Mouse (Mus musculus): Measurements from ENCODE around the gene Ankdd1a. TPM values are rescaled to one million over a fixed set of nuclear protein-coding genes. Genes with fewer than 3 reads are reported as not detected.

Ankdd1a gene
- total and polyA plus RNA-seq, 3 experiments = 0.06 TPM; not detected in 2

DNA sequence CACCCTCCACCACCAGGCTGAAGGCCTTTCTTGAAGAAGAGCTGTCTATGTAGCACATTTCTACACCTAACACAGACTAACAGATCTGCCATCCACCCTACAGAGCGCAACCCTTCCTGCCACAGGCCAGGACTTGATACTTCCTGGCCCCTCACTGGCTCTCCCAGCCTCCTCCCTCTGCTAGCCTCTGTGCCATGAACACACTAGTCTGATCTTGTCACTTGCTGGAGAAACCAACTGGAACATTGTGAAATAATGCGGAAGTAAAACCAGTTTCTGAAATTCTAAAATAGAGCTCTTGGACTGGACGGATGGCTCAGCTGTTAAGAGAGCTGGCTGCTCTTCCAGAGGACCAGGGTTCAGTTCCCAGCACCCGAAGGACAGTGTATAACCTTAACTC lies 27.1 kb downstream of the Ankdd1a start:
- Histone ChIP-seq H3K4me3 (ENCODE audit: control insufficient read depth in 1 of 2, insufficient read depth in 1 of 2, low read depth in 2 of 2, low read length in 2 of 2) (no peak overlapping the region), H3K27me3 (ENCODE audit: control insufficient read depth in 1 of 2, insufficient read depth in 2 of 2, low read length in 2 of 2) (no peaks in the 10 kb centered on the region), H3K79me2 (ENCODE audit: control insufficient read depth, insufficient read depth, low read length, poor library complexity) (no peaks in the 10 kb centered on the region), H3K9ac (ENCODE audit: control insufficient read depth, low read depth, low read length, poor library complexity, severe bottlenecking) (no peak overlapping the region), H3K36me3 (ENCODE audit: control insufficient read depth in 1 of 2, insufficient read depth in 2 of 2, low read length in 2 of 2) (no peaks in the 10 kb centered on the region), H3K4me1 (ENCODE audit: control insufficient read depth in 1 of 2, insufficient read depth in 2 of 2, low read length in 2 of 2) (no peaks in the 10 kb centered on the region), H3K9me3 (replicated peaks; ENCODE audit: insufficient read depth, low read length) (no peaks in the 10 kb centered on the region), H3K27ac (ENCODE audit: control insufficient read depth, low read depth, low read length) (no peak overlapping the region)
- no peak for DNase-seq (ENCODE audit: low read depth, low spot score)
- TF ChIP-seq SIN3A (IDR thresholded peaks at IDR 0.05; ENCODE audit: low read length) (no peak), BHLHE40 (IDR thresholded peaks at IDR 0.05; ENCODE audit: borderline replicate concordance, low read depth, low read length) (no peak), KAT2A (conservative IDR thresholded peaks at IDR 0.05; ENCODE audit: low read depth, low read length) (no peak), MYB (IDR thresholded peaks at IDR 0.05; ENCODE audit: low read depth, low read length) (no peak), ZKSCAN1 (IDR thresholded peaks at IDR 0.05; ENCODE audit: low read depth, low read length) (no peak), EP300 (IDR thresholded peaks at IDR 0.05; ENCODE audit: low read depth in 1 of 2, low read length in 2 of 2) (no peak), HCFC1 (IDR thresholded peaks at IDR 0.05; ENCODE audit: low read depth, low read length) (no peak), JUND (IDR thresholded peaks at IDR 0.05; ENCODE audit: low read depth, low read length) (no peak), USF2 (IDR thresholded peaks at IDR 0.05; ENCODE audit: borderline replicate concordance in 1 of 2, insufficient read depth in 1 of 2, low read depth in 1 of 2, low read length in 2 of 2) (no peak), MYC (IDR thresholded peaks at IDR 0.05; ENCODE audit: low read depth, low read length) (no peak), RCOR1 (IDR thresholded peaks at IDR 0.05; ENCODE audit: low read depth, low read length) (no peak)

DNA sequence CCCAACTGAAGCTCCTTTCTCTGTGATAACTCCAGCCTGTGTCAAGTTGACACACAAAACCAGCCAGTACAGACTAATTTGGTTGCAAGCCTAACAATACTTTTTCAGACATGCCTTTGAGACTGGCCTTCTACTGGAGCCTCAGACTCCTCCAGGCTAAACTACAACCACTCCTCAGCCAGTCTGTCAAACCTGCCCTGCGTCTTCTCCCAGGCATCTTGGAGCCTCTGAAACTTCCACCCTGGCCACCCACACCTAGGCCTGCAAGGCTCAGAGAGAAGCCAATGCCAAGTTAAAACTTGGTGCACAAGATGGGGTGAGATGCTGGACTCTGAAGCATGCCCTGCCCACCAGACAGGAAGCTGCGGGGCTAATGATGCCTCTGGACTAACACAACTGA lies 27.6 kb downstream of the Ankdd1a start:
- no peak for DNase-seq (ENCODE audit: low read depth, low spot score)
- H3K27me3 ChIP-seq (ENCODE audit: control insufficient read depth in 1 of 2, insufficient read depth in 2 of 2, low read length in 2 of 2) = no peaks in the 10 kb centered on the region
- H3K9me3 ChIP-seq (replicated peaks; ENCODE audit: insufficient read depth, low read length) = no peaks in the 10 kb centered on the region
- no peaks in the 10 kb centered on the region for H3K79me2 ChIP-seq (ENCODE audit: control insufficient read depth, insufficient read depth, low read length, poor library complexity)
- H3K27ac ChIP-seq (ENCODE audit: control insufficient read depth, low read depth, low read length) = no peak overlapping the region
- no peak overlapping the region for H3K4me3 ChIP-seq (ENCODE audit: control insufficient read depth in 1 of 2, insufficient read depth in 1 of 2, low read depth in 2 of 2, low read length in 2 of 2)
- TF ChIP-seq NRF1 (IDR thresholded peaks at IDR 0.05; ENCODE audit: insufficient read depth, low read depth, low read length, poor library complexity, severe bottlenecking) (no peak), NELFE (IDR thresholded peaks at IDR 0.05; ENCODE audit: low read depth, low read length) (no peak), MEF2A (IDR thresholded peaks at IDR 0.05; ENCODE audit: extremely low read depth, insufficient replicate concordance, low read depth, low read length, poor library complexity, severe bottlenecking) (no peak), RCOR1 (IDR thresholded peaks at IDR 0.05; ENCODE audit: low read depth, low read length) (no peak), MAZ (IDR thresholded peaks at IDR 0.05; ENCODE audit: low read depth, low read length) (no peak), MAFK (IDR thresholded peaks at IDR 0.05; ENCODE audit: borderline replicate concordance, low read depth, low read length) (no peak), MYB (IDR thresholded peaks at IDR 0.05; ENCODE audit: low read depth, low read length) (no peak), ELF1 (IDR thresholded peaks at IDR 0.05; ENCODE audit: low read depth, low read length) (no peak), SIN3A (IDR thresholded peaks at IDR 0.05; ENCODE audit: low read length) (no peak), GABPA (IDR thresholded peaks at IDR 0.05; ENCODE audit: low read depth, low read length) (no peak)
- no peaks in the 10 kb centered on the region for H3K4me1 ChIP-seq (ENCODE audit: control insufficient read depth in 1 of 2, insufficient read depth in 2 of 2, low read length in 2 of 2)
- H3K9ac ChIP-seq (ENCODE audit: control insufficient read depth, low read depth, low read length, poor library complexity, severe bottlenecking) = no peak overlapping the region
- no peaks in the 10 kb centered on the region for H3K36me3 ChIP-seq (ENCODE audit: control insufficient read depth in 1 of 2, insufficient read depth in 2 of 2, low read length in 2 of 2)

Measured in MEL (cell line).